Mouse (Mus musculus) spleen, postnatal 10 days (tissue): ENCODE measurements around the gene C1rl.
"Not testable (repeated sequence)": the region's sequence is repeated elsewhere in the genome, so short reads cannot be mapped to it uniquely, and the experiment has no call there.

ENCODE experiments used
- DNase-seq, 2 experiments: peaks; one replicate each; pipeline ENCODE4 v3.0.0; 2021 to 2022; ENCODE audit warnings: low spot score in 2 of 2

C1rl gene

GRCm38 (mm10) chr6:124492842-124493561, at the start of gene C1rl:
C1rl (plus strand) TSS chr6:124493113.
- peak; percentile 53 to 77 for DNase-seq

GRCm38 (mm10) chr6:124443338-124443737, 49.6 kb upstream of the C1rl start:
- DNase-seq: no peak

- DNase-seq: no peak
Observed at GRCm38 (mm10) chr6:124446024-124446423, 46.9 kb upstream of the C1rl start.

- DNase-seq: no peak
Observed at GRCm38 (mm10) chr6:124446459-124446858, 46.5 kb upstream of the C1rl start.

GRCm38 (mm10) chr6:124447356-124447755, 45.6 kb upstream of the C1rl start:
- no peak for DNase-seq

GRCm38 (mm10) chr6:124448186-124448852, 44.6 kb upstream of the C1rl start:
- DNase-seq: no peak

GRCm38 (mm10) chr6:124448959-124449667, 43.8 kb upstream of the C1rl start:
- DNase-seq: no peak

- no peak for DNase-seq
Observed at GRCm38 (mm10) chr6:124449668-124450383, 43.1 kb upstream of the C1rl start.

GRCm38 (mm10) chr6:124451995-124452394, 40.9 kb upstream of the C1rl start:
- DNase-seq: no peak

GRCm38 (mm10) chr6:124453756-124454155, 39.2 kb upstream of the C1rl start:
- no peak for DNase-seq

GRCm38 (mm10) chr6:124456243-124456642, 36.7 kb upstream of the C1rl start:
- no peak for DNase-seq

GRCm38 (mm10) chr6:124457827-124458226, 35.1 kb upstream of the C1rl start:
- DNase-seq: no peak

GRCm38 (mm10) chr6:124458505-124458904, 34.4 kb upstream of the C1rl start:
- no peak for DNase-seq

GRCm38 (mm10) chr6:124459388-124459787, 33.5 kb upstream of the C1rl start:
- no peak for DNase-seq

- DNase-seq: no peak
Observed at GRCm38 (mm10) chr6:124463881-124464291, 29.0 kb upstream of the C1rl start.

- DNase-seq: peak; percentile 68 to 84
Observed at GRCm38 (mm10) chr6:124464305-124465271, 28.3 kb upstream of the C1rl start, which contains the start of gene Clstn3. Clstn3 (minus strand) TSS chr6:124464794.

- no peak for DNase-seq
Observed at GRCm38 (mm10) chr6:124465299-124465698, 27.6 kb upstream of the C1rl start.

GRCm38 (mm10) chr6:124465729-124466128, 27.2 kb upstream of the C1rl start:
- no peak for DNase-seq

- DNase-seq: no peak
Observed at GRCm38 (mm10) chr6:124471121-124471520, 21.8 kb upstream of the C1rl start.

GRCm38 (mm10) chr6:124471783-124472638, 20.9 kb upstream of the C1rl start:
- not testable (repeated sequence) for DNase-seq
